Mouse (Mus musculus): ENCODE data around the gene Myl6b.
A peak's percentile ranks its signal among the peaks of the same experiment; 100 is the strongest.

Myl6b gene

GRCm38 (mm10) chr10:128492633-128493311, 5.7 kb downstream of the Myl6b start:
- peak; percentile 99 for DNase-seq

GRCm38 (mm10) chr10:128492051-128492450, 6.4 kb downstream of the Myl6b start:
- peak; percentile 91 for DNase-seq

GRCm38 (mm10) chr10:128491495-128491894, 7.0 kb downstream of the Myl6b start:
- DNase-seq = peak; percentile 97

- peak; percentile 93 for DNase-seq
Measured at GRCm38 (mm10) chr10:128490912-128491311, 7.6 kb downstream of the Myl6b start.

- peak; percentile 96 for DNase-seq
Measured at GRCm38 (mm10) chr10:128490232-128490631, 8.3 kb downstream of the Myl6b start.

- DNase-seq = no peak
Measured at GRCm38 (mm10) chr10:128489785-128490184, 8.7 kb downstream of the Myl6b start.

- DNase-seq = peak; percentile 91
Measured at GRCm38 (mm10) chr10:128489380-128489779, 9.1 kb downstream of the Myl6b start.

GRCm38 (mm10) chr10:128488776-128489175, 9.7 kb downstream of the Myl6b start:
- peak; percentile 94 for DNase-seq

GRCm38 (mm10) chr10:128487861-128488712, 10.4 kb downstream of the Myl6b start:
- DNase-seq = peak; percentile 93

- no peak for DNase-seq
Measured at GRCm38 (mm10) chr10:128486370-128486769, 12.1 kb downstream of the Myl6b start.

GRCm38 (mm10) chr10:128474366-128474765, 24.1 kb downstream of the Myl6b start:
- DNase-seq = no peak

GRCm38 (mm10) chr10:128460270-128460630, 38.2 kb downstream of the Myl6b start:
- DNase-seq = no peak

- no peak for DNase-seq
Measured at GRCm38 (mm10) chr10:128459409-128460269, 38.8 kb downstream of the Myl6b start.

- peak; percentile 99 for DNase-seq
Measured at GRCm38 (mm10) chr10:128458719-128459408, 39.6 kb downstream of the Myl6b start, which contains the start of gene Smarcc2. Gene Smarcc2 (plus strand): TSS chr10:128459248.

- no peak for DNase-seq
Measured at GRCm38 (mm10) chr10:128458348-128458718, 40.2 kb downstream of the Myl6b start.

- no peak for DNase-seq
Measured at GRCm38 (mm10) chr10:128457676-128458075, 40.8 kb downstream of the Myl6b start.

- DNase-seq = peak; percentile 95
Measured at GRCm38 (mm10) chr10:128455280-128455679, 43.2 kb downstream of the Myl6b start.

GRCm38 (mm10) chr10:128454471-128454870, 44.0 kb downstream of the Myl6b start:
- no peak for DNase-seq

GRCm38 (mm10) chr10:128451014-128451413, 47.5 kb downstream of the Myl6b start:
- DNase-seq = no peak

GRCm38 (mm10) chr10:128445407-128445806, 53.1 kb downstream of the Myl6b start:
- no peak for DNase-seq

- no peak for DNase-seq
Measured at GRCm38 (mm10) chr10:128444354-128444753, 54.1 kb downstream of the Myl6b start.
